Mouse (Mus musculus) MEL (cell line): ENCODE measurements around the gene Adm2. TPM values are rescaled to one million over a fixed set of nuclear protein-coding genes. Genes with fewer than 3 reads are reported as not detected.

Experiments
- DNase-seq: peaks from one replicate; pipeline ENCODE4 v3.0.0; 2011; ENCODE audit warnings: low read depth, low spot score
- H3K27ac ChIP-seq: 2 replicates; pipeline ENCODE4 v1.5.1; 2012; ENCODE audit warnings: low read depth, mild to moderate bottlenecking, control low read depth, low read length, moderate library complexity; ENCODE audit not compliant: control insufficient read depth
- H3K27me3 ChIP-seq, 2 experiments: fragments of 150-350 bp in 1 of 2; sonication (generic) in 1 of 2; 2 replicates each; pipeline ENCODE4 v1.6.1; 2012; ENCODE audit warnings: low read length in 2 of 2, mild to moderate bottlenecking in 2 of 2, improper control_type of control experiment in 1 of 2, moderate library complexity in 1 of 2; ENCODE audit not compliant: insufficient read depth in 2 of 2, control insufficient read depth in 1 of 2
- H3K36me3 ChIP-seq, 2 experiments: 2 replicates each; pipeline ENCODE4 v1.6.1; 2012 to 2014; ENCODE audit warnings: low read length in 2 of 2, improper control_type of control experiment in 1 of 2, inconsistent platforms in 1 of 2, mild to moderate bottlenecking in 1 of 2; ENCODE audit not compliant: insufficient read depth in 2 of 2, control insufficient read depth in 1 of 2
- H3K4me1 ChIP-seq, 2 experiments: fragments of 150-350 bp in 1 of 2; sonication (generic) in 1 of 2; 2 replicates each; pipeline ENCODE4 v1.6.1; 2012; ENCODE audit warnings: low read length in 2 of 2, improper control_type of control experiment in 1 of 2, mild to moderate bottlenecking in 1 of 2; ENCODE audit not compliant: insufficient read depth in 2 of 2, control insufficient read depth in 1 of 2
- H3K4me3 ChIP-seq, 2 experiments: fragments of 150-350 bp in 1 of 2; sonication (generic) in 1 of 2; 2 replicates each; pipeline ENCODE4 v1.5.1; 2012; ENCODE audit warnings: low read depth in 2 of 2, low read length in 2 of 2, mild to moderate bottlenecking in 2 of 2, moderate library complexity in 2 of 2, control low read depth in 1 of 2, improper control_type of control experiment in 1 of 2; ENCODE audit not compliant: control insufficient read depth in 1 of 2, insufficient read depth in 1 of 2
- H3K79me2 ChIP-seq: 2 replicates; pipeline ENCODE4 v1.6.1; 2012; ENCODE audit warnings: mild to moderate bottlenecking, low read length, moderate library complexity; ENCODE audit not compliant: control insufficient read depth, poor library complexity, insufficient read depth
- H3K9ac ChIP-seq: 2 replicates; pipeline ENCODE4 v1.6.1; 2012; ENCODE audit warnings: low read depth, mild to moderate bottlenecking, control low read depth, low read length, moderate library complexity; ENCODE audit not compliant: control insufficient read depth, poor library complexity, severe bottlenecking
- H3K9me3 ChIP-seq: fragments of 150-350 bp; sonication (generic); replicated peaks from 2 replicates; pipeline ENCODE4 v1.6.1; 2012; ENCODE audit warnings: mild to moderate bottlenecking, low read length, improper control_type of control experiment, moderate library complexity; ENCODE audit not compliant: insufficient read depth
- BHLHE40 ChIP-seq: IDR thresholded peaks from 2 replicates; pipeline ENCODE4 v1.6.1; 2012; ENCODE audit warnings: low read depth, mild to moderate bottlenecking, inconsistent platforms, low read length, improper control_type of control experiment, borderline replicate concordance
- CHD2 ChIP-seq: IDR thresholded peaks from 2 replicates; pipeline ENCODE4 v1.6.1; 2011; ENCODE audit warnings: low read length, improper control_type of control experiment
- CTCF ChIP-seq, 3 experiments: IDR thresholded peaks in 2 of 3; conservative IDR thresholded peaks in 1 of 3; 2 replicates each; pipeline ENCODE4 v1.5.1; 2011 to 2012; ENCODE audit warnings: low read length in 3 of 3, low read depth in 2 of 3, mild to moderate bottlenecking in 2 of 3, improper control_type of control experiment in 1 of 3, inconsistent platforms in 1 of 3, mixed read lengths in 1 of 3, moderate library complexity in 1 of 3; ENCODE audit not compliant: control insufficient read depth in 1 of 3, insufficient read depth in 1 of 3, poor library complexity in 1 of 3, severe bottlenecking in 1 of 3
- E2F4 ChIP-seq: IDR thresholded peaks from 2 replicates; pipeline ENCODE4 v1.6.1; 2011; ENCODE audit warnings: low read depth, low read length, improper control_type of control experiment, borderline replicate concordance
- ELF1 ChIP-seq: IDR thresholded peaks from 2 replicates; pipeline ENCODE4 v1.6.1; 2014; ENCODE audit warnings: low read depth, mild to moderate bottlenecking, inconsistent platforms, low read length, improper control_type of control experiment, moderate library complexity
- GABPA ChIP-seq: IDR thresholded peaks from 2 replicates; pipeline ENCODE4 v1.6.1; 2012; ENCODE audit warnings: low read depth, mild to moderate bottlenecking, inconsistent platforms, low read length, improper control_type of control experiment, moderate library complexity
- GATA1 ChIP-seq: IDR thresholded peaks from 2 replicates; pipeline ENCODE4 v1.6.1; 2011; ENCODE audit warnings: low read depth, low read length, improper control_type of control experiment
- HCFC1 ChIP-seq: IDR thresholded peaks from 2 replicates; pipeline ENCODE4 v1.6.1; 2012; ENCODE audit warnings: low read depth, mild to moderate bottlenecking, inconsistent platforms, low read length, improper control_type of control experiment, moderate library complexity
- JUND ChIP-seq: IDR thresholded peaks from 2 replicates; pipeline ENCODE4 v1.6.1; 2011; ENCODE audit warnings: low read depth, mild to moderate bottlenecking, improper control_type of control experiment, low read length
- MAFK ChIP-seq: IDR thresholded peaks from 2 replicates; pipeline ENCODE4 v1.6.1; 2011; ENCODE audit warnings: low read depth, mild to moderate bottlenecking, low read length, improper control_type of control experiment, borderline replicate concordance
- MAX ChIP-seq: IDR thresholded peaks from 2 replicates; pipeline ENCODE4 v1.6.1; 2011; ENCODE audit warnings: low read length, improper control_type of control experiment
- MEF2A ChIP-seq: IDR thresholded peaks from 2 replicates; pipeline ENCODE4 v1.6.1; 2014; ENCODE audit warnings: low read depth, mild to moderate bottlenecking, inconsistent platforms, low read length, improper control_type of control experiment; ENCODE audit not compliant: poor library complexity, insufficient replicate concordance, severe bottlenecking; ENCODE audit errors: extremely low read depth
- MXI1 ChIP-seq: IDR thresholded peaks from 2 replicates; pipeline ENCODE4 v1.6.1; 2011; ENCODE audit warnings: mild to moderate bottlenecking, low read depth, low read length, improper control_type of control experiment
- MYC ChIP-seq: IDR thresholded peaks from 2 replicates; pipeline ENCODE4 v1.6.1; 2011; ENCODE audit warnings: low read depth, mild to moderate bottlenecking, low read length, improper control_type of control experiment, moderate library complexity
- NRF1 ChIP-seq: IDR thresholded peaks from 2 replicates; pipeline ENCODE4 v1.6.1; 2014; ENCODE audit warnings: low read depth, mild to moderate bottlenecking, inconsistent platforms, low read length, improper control_type of control experiment, moderate library complexity; ENCODE audit not compliant: poor library complexity, insufficient read depth, severe bottlenecking
- POLR2A ChIP-seq, 2 experiments: IDR thresholded peaks; 2 replicates each; pipeline ENCODE4 v1.6.1; 2011 to 2012; ENCODE audit warnings: low read length in 2 of 2, mild to moderate bottlenecking in 2 of 2, control low read depth in 1 of 2, improper control_type of control experiment in 1 of 2, low read depth in 1 of 2, moderate library complexity in 1 of 2; ENCODE audit not compliant: control insufficient read depth in 1 of 2, insufficient read depth in 1 of 2, poor library complexity in 1 of 2
- POLR2AphosphoS2 ChIP-seq: IDR thresholded peaks from 2 replicates; pipeline ENCODE4 v1.6.1; 2011; ENCODE audit warnings: low read length, improper control_type of control experiment
- SIN3A ChIP-seq: IDR thresholded peaks from 2 replicates; pipeline ENCODE4 v1.6.1; 2012; ENCODE audit warnings: low read length, improper control_type of control experiment, inconsistent platforms
- SMC3 ChIP-seq: IDR thresholded peaks from 2 replicates; pipeline ENCODE4 v1.6.1; 2011; ENCODE audit warnings: low read depth, low read length, improper control_type of control experiment
- TBP ChIP-seq: IDR thresholded peaks from 2 replicates; pipeline ENCODE4 v1.8.0; 2011; ENCODE audit warnings: low read depth, low read length, improper control_type of control experiment
- TCF12 ChIP-seq: IDR thresholded peaks from 2 replicates; pipeline ENCODE4 v1.6.1; 2014; ENCODE audit warnings: low read depth, mild to moderate bottlenecking, inconsistent platforms, low read length, improper control_type of control experiment, moderate library complexity
- UBTF ChIP-seq: IDR thresholded peaks from 2 replicates; pipeline ENCODE4 v1.6.1; 2012; ENCODE audit warnings: low read depth, mild to moderate bottlenecking, inconsistent platforms, low read length, improper control_type of control experiment, moderate library complexity, borderline replicate concordance; ENCODE audit not compliant: insufficient read depth
- USF1 ChIP-seq: IDR thresholded peaks from 2 replicates; pipeline ENCODE4 v1.6.1; 2014; ENCODE audit warnings: low read depth, mild to moderate bottlenecking, inconsistent platforms, low read length, improper control_type of control experiment, moderate library complexity
- USF2 ChIP-seq, 2 experiments: IDR thresholded peaks; 2 replicates each; pipeline ENCODE4 v1.6.1; 2011 to 2012; ENCODE audit warnings: improper control_type of control experiment in 2 of 2, low read length in 2 of 2, borderline replicate concordance in 1 of 2, inconsistent platforms in 1 of 2, low read depth in 1 of 2, mild to moderate bottlenecking in 1 of 2; ENCODE audit not compliant: insufficient read depth in 1 of 2
- ZKSCAN1 ChIP-seq: IDR thresholded peaks from 2 replicates; pipeline ENCODE4 v1.6.1; 2012; ENCODE audit warnings: low read depth, mild to moderate bottlenecking, inconsistent platforms, low read length, improper control_type of control experiment, moderate library complexity
- ZMIZ1 ChIP-seq: IDR thresholded peaks from 2 replicates; pipeline ENCODE4 v1.6.1; 2012; ENCODE audit warnings: low read depth, mild to moderate bottlenecking, inconsistent platforms, low read length, improper control_type of control experiment, moderate library complexity
- ZNF384 ChIP-seq: IDR thresholded peaks from 2 replicates; pipeline ENCODE4 v1.6.1; 2012; ENCODE audit warnings: low read depth, mild to moderate bottlenecking, inconsistent platforms, low read length, improper control_type of control experiment
- polyA plus RNA-seq, 2 experiments: library from polyadenylated mRNA; stranded (reverse) in 1 of 2; unstranded in 1 of 2; fragments of >175 nt in 1 of 2; fragments of >200 nt in 1 of 2; gene quantifications; 2 replicates each; pipeline versions ENCODE4 v1.2.1 to v1.2.4; 2012; ENCODE audit warnings: low replicate concordance in 2 of 2, low read depth in 1 of 2; ENCODE audit not compliant: insufficient read length in 2 of 2, insufficient read depth in 1 of 2, missing spikeins in 1 of 2
- total RNA-seq: library from RNA; depleted of rRNA; stranded (reverse); fragments of 300-350 nt; gene quantifications from 2 replicates; pipeline ENCODE4 v1.2.3, GENCODE M21; 2012

The Adm2 gene
- total and polyA plus RNA-seq, 3 experiments = 1.4 to 18.2 TPM; not detected in 1

- H3K79me2 ChIP-seq = peaks cover 52% of the 10 kb centered on the region
- H3K27me3 ChIP-seq = no peaks in the 10 kb centered on the region
- TF ChIP-seq ZMIZ1 (no peak), MXI1 (0 out of 2 replicates have a peak, but pooled peaks have one; percentile 37), POLR2A (IDR thresholded peaks at IDR 0.05; ENCODE audit: control insufficient read depth in 1 of 2, insufficient read depth in 1 of 2, low read depth in 1 of 2, low read length in 2 of 2, poor library complexity in 1 of 2) (peak in 1 of 2 experiments; percentile 21; a peak in 1 of 4 replicates), SIN3A (0 out of 2 replicates have a peak, but pooled peaks have one; percentile 42)
- H3K9ac ChIP-seq = peak overlapping the region; percentile 88
- no peak for DNase-seq
- no peaks in the 10 kb centered on the region for H3K9me3 ChIP-seq
- H3K36me3 ChIP-seq = peaks cover 0 to 17% of the 10 kb centered on the region in 2 experiments; a peak in 2 of 4 replicates
- no peak overlapping the region for H3K27ac ChIP-seq
- peak overlapping the region; percentile 88 to 92 for H3K4me3 ChIP-seq
- peaks cover 9 to 31% of the 10 kb centered on the region in 2 experiments for H3K4me1 ChIP-seq
Measured at GRCm38 (mm10) chr15:89314511-89315189, 7.9 kb upstream of the Adm2 start.

DNA sequence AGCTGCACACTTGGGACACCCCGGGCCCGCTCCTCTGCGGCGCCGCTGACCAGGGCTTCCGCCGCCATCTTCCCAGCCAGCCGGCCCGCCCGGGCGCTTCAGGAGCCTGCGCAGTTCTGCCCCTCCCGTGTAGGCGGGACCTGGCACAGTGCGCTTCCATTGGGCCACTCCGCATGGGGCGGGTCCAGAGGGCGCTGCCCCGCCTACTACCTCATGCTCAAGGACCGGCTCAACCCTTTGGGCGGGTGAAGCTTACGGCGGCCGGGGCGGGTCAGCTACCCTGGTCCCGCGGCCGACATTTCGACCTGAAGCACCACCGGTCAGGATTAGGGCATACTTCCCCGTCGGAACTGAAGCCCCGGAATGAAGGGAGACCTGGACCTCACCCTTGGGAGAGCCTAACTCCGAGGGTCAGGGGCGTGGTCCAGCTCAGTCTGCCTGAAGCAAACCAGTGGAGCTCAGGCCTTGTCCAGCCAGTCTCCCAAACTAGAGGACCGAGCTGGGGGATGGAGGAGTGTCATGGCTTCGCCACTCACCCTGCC is 7.3 kb upstream of the Adm2 start, which contains the start of gene Sbf1:
Gene Sbf1 (minus strand): TSS at position 122 of the 542 bp plus-strand sequence.
- no peaks in the 10 kb centered on the region for H3K27me3 ChIP-seq
- H3K27ac ChIP-seq = peak within 1 kb of the TSS; percentile 36; the same call in 1 of the 2 replicates
- TF ChIP-seq SIN3A (peak; percentile 43; the same call in 1 of the 2 replicates), USF1 (no peak), SMC3 (no peak), NRF1 (peak; percentile 84), MXI1 (no peak; the same call in 1 of the 2 replicates), CTCF (IDR thresholded peaks at IDR 0.05 in 2 of 3, conservative IDR thresholded peaks at IDR 0.05 in 1 of 3; ENCODE audit: control insufficient read depth in 1 of 3, insufficient read depth in 1 of 3, low read depth in 2 of 3, low read length in 3 of 3, poor library complexity in 1 of 3, severe bottlenecking in 1 of 3) (no peak), POLR2AphosphoS2 (peak; percentile 76), HCFC1 (peak; percentile 79), CHD2 (no peak), ELF1 (0 out of 2 replicates have a peak, but pooled peaks have one; percentile 5), GATA1 (no peak), JUND (no peak), UBTF (no peak), MEF2A (no peak), BHLHE40 (no peak), GABPA (no peak), MAX (no peak; the same call in 1 of the 2 replicates), ZKSCAN1 (no peak), ZMIZ1 (peak; percentile 74; the same call in 1 of the 2 replicates), E2F4 (no peak), POLR2A (IDR thresholded peaks at IDR 0.05; ENCODE audit: control insufficient read depth in 1 of 2, insufficient read depth in 1 of 2, low read depth in 1 of 2, low read length in 2 of 2, poor library complexity in 1 of 2) (peak; percentile 84 to 88; a peak in 3 of 4 replicates), MYC (no peak), TBP (peak; percentile 37; the same call in 1 of the 2 replicates), TCF12 (no peak; the same call in 1 of the 2 replicates), ZNF384 (no peak), USF2 (IDR thresholded peaks at IDR 0.05; ENCODE audit: borderline replicate concordance in 1 of 2, insufficient read depth in 1 of 2, low read depth in 1 of 2, low read length in 2 of 2) (no peak), MAFK (no peak)

More for the DNA sequence above, 7.3 kb upstream of the Adm2 start, which contains the start of gene Sbf1:
- peak; percentile 97 for DNase-seq
- Histone ChIP-seq H3K36me3 (peaks cover 0 to 12% of the 10 kb centered on the region in 2 experiments; a peak in 2 of 4 replicates), H3K9ac (peak within 1 kb of the TSS; percentile 88), H3K79me2 (peaks cover 46% of the 10 kb centered on the region), H3K4me1 (peaks cover 7 to 25% of the 10 kb centered on the region in 2 experiments), H3K9me3 (no peaks in the 10 kb centered on the region), H3K4me3 (peak within 1 kb of the TSS; percentile 91 to 92)
